Mouse (Mus musculus) ES-Bruce4 (cell line): Measurements from ENCODE around the gene Rrad.

Experiments
- CTCF ChIP-seq: IDR thresholded peaks from one replicate; pipeline ENCODE4 v1.8.1; 2011; ENCODE audit warnings: low read depth, low read length
- POLR2A ChIP-seq: IDR thresholded peaks from one replicate; pipeline ENCODE4 v1.8.1; 2011; ENCODE audit warnings: low read length; ENCODE audit not compliant: insufficient read depth

DNA sequence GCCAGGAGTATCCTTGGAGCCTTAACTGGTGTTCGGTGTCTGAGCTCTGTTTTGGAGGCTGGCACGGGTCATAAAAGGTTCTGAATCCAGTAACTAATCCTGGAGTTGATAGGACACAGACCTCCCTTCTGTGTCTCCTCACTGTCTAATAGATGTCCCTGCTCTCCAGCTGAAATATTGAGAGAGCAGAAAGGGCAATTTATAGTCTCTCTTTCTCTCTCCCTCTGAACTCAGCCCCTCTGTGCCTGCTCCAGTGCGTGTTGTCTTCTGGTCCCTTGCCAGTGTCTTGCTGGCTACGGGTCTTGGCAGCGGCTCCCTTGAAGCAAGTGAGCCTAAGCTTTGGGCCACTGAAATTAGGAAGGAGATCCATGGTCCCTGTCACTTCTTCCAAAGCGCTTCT lies 33.5 kb downstream of the Rrad start:
- TF ChIP-seq POLR2A (no peak), CTCF (no peak)
